Mouse (Mus musculus) G1E (cell line): ENCODE results near the gene Nsd1.

Experiments used
- CTCF ChIP-seq: IDR thresholded peaks from 2 replicates; pipeline ENCODE4 v1.5.1; 2012; ENCODE audit warnings: low read depth, low read length, inconsistent platforms, mixed read lengths
- TAL1 ChIP-seq: conservative IDR thresholded peaks from 2 replicates; pipeline ENCODE4 v1.6.1; 2012; ENCODE audit warnings: low read depth, low read length, inconsistent platforms, mixed read lengths

- TF ChIP-seq CTCF (no peak), TAL1 (no peak)
Measured at GRCm38 (mm10) chr13:55176265-55176664, 33.3 kb upstream of the Nsd1 start.
